Mouse (Mus musculus): Measurements from ENCODE around the gene Peli1.

GRCm38 (mm10) chr11:21101286-21101685, 10.2 kb downstream of the Peli1 start:
- TF ChIP-seq GATA1 (IDR thresholded peaks at IDR 0.05; ENCODE audit: low read length) (no peak), TAL1 (IDR thresholded peaks at IDR 0.05; ENCODE audit: low read length) (no peak)

Measured in erythroblast, embryonic 14.5 days (primary cell).